Comparison of ENCODE assay signal across 23 mouse cellular contexts in genomic region chr1:151637351-151637922, GRCm38 (mm10).
"Had no signal": no experiment of that assay in that cellular context is flagged by ENCODE, and none has a peak within 500 bp of the region (broad histone marks: within the 10 kb centered on the region; RNA-seq: fewer than 3 reads in every experiment).

No protein-coding gene starts in this region.

- DNase-seq: gastrocnemius, adult 2 months; gastrocnemius, postnatal 14 days; heart, adult 18-20 months; kidney, adult 18-20 months; kidney, adult 8-10 months; kidney, postnatal 10 days; kidney, postnatal 25 days; kidney, postnatal 4 days; left cerebral cortex, postnatal 4 days had no signal

- H3K9ac ChIP-seq: heart, embryonic 13.5 days; heart, embryonic 15.5 days; hindbrain, embryonic 12.5 days; hindbrain, embryonic 14.5 days; intestine, embryonic 15.5 days; limb, embryonic 13.5 days; limb, embryonic 15.5 days; liver, embryonic 12.5 days; liver, embryonic 14.5 days had no signal

- H3K4me1 ChIP-seq: hindbrain, embryonic 12.5 days; intestine, embryonic 15.5 days; limb, embryonic 13.5 days; limb, embryonic 15.5 days; liver, embryonic 12.5 days had no signal

- H3K27ac ChIP-seq: heart, embryonic 13.5 days; heart, embryonic 15.5 days; hindbrain, embryonic 12.5 days; hindbrain, embryonic 14.5 days; intestine, embryonic 15.5 days; layer of hippocampus, adult 2 months; left cerebral cortex, adult 2 months; limb, embryonic 13.5 days; limb, embryonic 15.5 days; liver, embryonic 12.5 days; liver, embryonic 14.5 days had no signal

- H3K36me3 ChIP-seq: heart, embryonic 13.5 days; heart, embryonic 15.5 days; hindbrain, embryonic 12.5 days; intestine, embryonic 15.5 days; limb, embryonic 13.5 days; liver, embryonic 12.5 days had no signal

- H3K27me3 ChIP-seq: heart, embryonic 13.5 days; heart, embryonic 15.5 days; hindbrain, embryonic 12.5 days; intestine, embryonic 15.5 days; limb, embryonic 13.5 days; limb, embryonic 15.5 days; liver, embryonic 12.5 days had no signal

- H3K4me3 ChIP-seq: gastrocnemius, adult 2 months; heart, embryonic 13.5 days; heart, embryonic 15.5 days; hindbrain, embryonic 12.5 days; intestine, embryonic 15.5 days; layer of hippocampus, adult 2 months; left cerebral cortex, adult 2 months; limb, embryonic 13.5 days; limb, embryonic 15.5 days; liver, embryonic 12.5 days had no signal

- ATAC-seq: hindbrain, embryonic 16.5 days; intestine, embryonic 15.5 days; intestine, postnatal 0 days; liver, embryonic 12.5 days had no signal

- H3K9me3 ChIP-seq: heart, embryonic 15.5 days; intestine, embryonic 15.5 days; limb, embryonic 13.5 days had no signal

- H3K4me2 ChIP-seq: heart, embryonic 11.5 days; heart, embryonic 13.5 days; heart, embryonic 15.5 days; hindbrain, embryonic 12.5 days; hindbrain, embryonic 14.5 days; intestine, embryonic 15.5 days; limb, embryonic 13.5 days; limb, embryonic 15.5 days; liver, embryonic 12.5 days had no signal
